Mouse (Mus musculus) brain, adult 10 weeks (tissue): ENCODE measurements around the gene Sult2a4. TPM values are rescaled to one million over a fixed set of nuclear protein-coding genes. Genes with fewer than 3 reads are reported as not detected.

ENCODE experiments used
- polyA plus RNA-seq: library from polyadenylated mRNA; stranded (reverse); fragments of 350-450 nt; fragmentation: Illumina TruSeq; extraction: RNeasy Lipid Tissue Mini Kit (QIAGEN cat#74804); gene quantifications from one replicate; pipeline ENCODE4 v1.2.3, GENCODE M21; 2015; ENCODE audit warnings: low read depth, low replicate concordance

Sult2a4 gene
- polyA plus RNA-seq = not detected

DNA sequence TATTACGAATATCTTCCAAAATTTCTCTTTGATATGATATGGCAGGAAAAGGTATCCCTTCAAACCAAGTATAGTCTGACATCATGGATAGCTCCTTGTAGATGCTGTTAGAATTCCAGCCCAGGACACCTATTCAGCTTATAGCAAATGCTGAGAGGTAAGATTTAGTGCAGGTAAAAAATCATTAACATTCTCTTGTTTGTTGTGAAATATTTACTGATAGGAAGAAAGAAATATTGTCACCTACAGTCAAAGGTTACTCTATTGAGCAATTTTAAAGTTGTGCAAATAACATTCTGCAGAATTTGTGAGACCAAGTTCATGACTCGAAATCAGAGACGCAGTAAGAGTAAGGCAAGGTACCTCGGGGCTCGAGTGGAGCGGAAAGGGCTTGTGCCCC lies at the start of gene Sult2a4:
TSS of gene Sult2a4 (minus strand) at position 101 of the 400 bp plus-strand sequence.

Other genes starting within 250 kb of the Sult2a4 start
- gene Sult2a1, start 152.2 kb downstream of the Sult2a4 start, polyA plus RNA-seq = not detected
- not detected for gene Sult2a3, start 133.4 kb upstream of the Sult2a4 start, polyA plus RNA-seq